Mouse (Mus musculus) left cerebral cortex, adult 6 months (tissue): ENCODE data around the gene Mmaa. TPM values are rescaled to one million over a fixed set of nuclear protein-coding genes. Genes with fewer than 3 reads are reported as not detected.

Experiments used
- long read RNA-seq, 2 experiments: library from polyadenylated mRNA; unstranded; transcript quantifications; one replicate each; pipeline ENCODE4 v2.0.0; 2019 to 2020
- polyA plus RNA-seq: library from polyadenylated mRNA; unstranded; fragments of <200 nt; fragmentation: Nextera tagmentation; gene quantifications from 2 replicates; pipeline ENCODE4 v1.2.3, GENCODE M21; 2021

Gene Mmaa
- 13.5 and 15.1 TPM in 2 replicates for polyA plus RNA-seq
- long read RNA-seq, experiment 1, full-length matches to known transcripts, result 32 of 71 reads
- long read RNA-seq, experiment 1, partial matches to known transcripts, result 8 of 71 reads
- long read RNA-seq, experiment 1, other reads (novel, unspliced or antisense), result 31 of 71 reads
- long read RNA-seq, experiment 2, full-length matches to known transcripts, result 6 of 19 reads
- long read RNA-seq, experiment 2, partial matches to known transcripts, result 9 of 19 reads
- long read RNA-seq, experiment 2, other reads (novel, unspliced or antisense), result 4 of 19 reads

DNA sequence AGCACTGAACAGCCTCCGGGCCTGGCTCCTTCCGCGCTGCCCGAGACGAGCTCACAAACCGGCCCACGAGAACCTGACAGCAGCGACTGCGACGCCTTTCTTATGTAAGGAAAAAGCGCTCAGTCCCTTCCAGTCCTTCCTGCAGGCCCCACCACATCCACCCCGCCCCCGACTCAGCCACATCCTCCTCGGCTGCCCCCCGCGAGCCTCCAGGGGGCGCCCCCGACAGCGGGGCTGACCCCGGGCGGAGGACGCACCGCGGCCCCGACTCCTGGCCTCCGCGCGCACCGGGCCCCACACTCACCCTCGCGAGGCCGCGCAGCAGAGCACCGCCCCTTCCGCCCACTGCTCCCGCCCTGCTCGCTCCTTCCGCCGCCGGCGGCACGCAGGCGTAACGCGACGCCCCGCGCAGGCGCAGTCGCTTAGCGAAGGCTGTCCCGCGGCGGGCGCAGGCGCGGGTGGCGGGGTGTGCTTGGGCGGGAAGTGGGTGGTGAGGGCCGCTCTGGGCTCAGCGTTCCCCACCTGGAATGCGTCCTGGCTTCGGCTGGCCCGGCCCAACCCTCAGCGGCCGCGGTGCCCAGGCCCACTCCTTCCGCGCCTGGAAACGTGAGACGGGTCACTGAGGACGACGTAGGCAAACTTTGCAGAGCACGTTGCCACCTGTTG is at the start of gene Mmaa:
Gene Mmaa, minus strand, starts transcription at position 328 of the 666 bp plus-strand sequence.

DNA sequence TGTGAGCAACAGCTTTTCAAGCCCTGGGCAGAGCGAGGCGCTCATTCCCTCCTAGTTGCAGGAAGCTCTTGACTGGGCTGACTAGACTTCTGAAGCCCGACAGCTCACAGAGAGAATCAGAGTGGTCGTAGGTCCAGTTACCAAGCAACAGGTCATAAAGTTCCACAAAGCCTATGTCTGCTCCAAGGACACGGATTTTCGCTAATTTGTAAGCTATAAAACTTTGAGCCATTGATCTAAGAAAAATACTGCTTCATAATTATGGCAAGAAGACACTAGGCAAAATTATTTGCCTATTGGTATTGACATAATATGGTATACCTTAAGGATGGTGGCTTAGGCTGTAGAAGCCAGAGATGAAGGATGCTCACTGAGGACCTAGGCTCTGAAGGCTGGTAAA is 46.3 kb downstream of the Mmaa start, which contains the start of gene 1700011L22Rik:
Gene 1700011L22Rik, minus strand, starts transcription at position 101 of the 400 bp plus-strand sequence.

Other genes with a start within 250 kb of the Mmaa start
- gene 1700011L22Rik, start 46.4 kb downstream of the Mmaa start, polyA plus RNA-seq, result not detected in 2 replicates
- gene Smad1, start 104.6 kb upstream of the Mmaa start, polyA plus RNA-seq, result 4.9 and 12.4 TPM in 2 replicates